Mouse (Mus musculus) embryonic facial prominence, embryonic 11.5 days (tissue): ENCODE measurements at regions not wholly inside any gene's neighbourhood (a gene's known extent, or its start where the extent isn't known, plus 50 kb on each side); places are given as distances from the start of the nearest gene placed in this dataset.

Experiments used
- ATAC-seq: fragments of 200-750 bp; cut with Nextera tagmentation; replicated peaks from 2 replicates; pipeline ENCODE4 v1.8.0; 2017; ENCODE audit warnings: low read depth; ENCODE audit not compliant: insufficient number of reproducible peaks, low FRiP score, low TSS enrichment
- DNase-seq: peaks from one replicate; pipeline ENCODE4 v3.0.0-alpha.2; 2015; ENCODE audit warnings: low spot score
- H3K27ac ChIP-seq: fragments of 300-500 bp; sonication (generic); replicated peaks from 2 replicates; pipeline ENCODE4 v1.5.1; 2014; ENCODE audit warnings: mild to moderate bottlenecking, low read depth, low read length, control low read depth
- H3K27me3 ChIP-seq: fragments of 300-500 bp; sonication (generic); 2 replicates; pipeline ENCODE4 v1.6.1; 2014; ENCODE audit warnings: mild to moderate bottlenecking, low read length, moderate library complexity, mixed read lengths; ENCODE audit not compliant: control insufficient read depth, insufficient read depth
- H3K36me3 ChIP-seq: fragments of 300-500 bp; sonication (generic); replicated peaks from 2 replicates; pipeline ENCODE4 v1.6.1; 2014; ENCODE audit warnings: low read depth, mild to moderate bottlenecking, low read length, moderate library complexity, mixed read lengths; ENCODE audit not compliant: control insufficient read depth, insufficient read depth
- H3K4me1 ChIP-seq: fragments of 300-500 bp; sonication (generic); 2 replicates; pipeline ENCODE4 v1.6.1; 2014; ENCODE audit warnings: low read length, mixed read lengths; ENCODE audit not compliant: control insufficient read depth, insufficient read depth
- H3K4me2 ChIP-seq: fragments of 300-500 bp; sonication (generic); 2 replicates; pipeline ENCODE4 v1.6.1; 2014; ENCODE audit warnings: low read depth, mild to moderate bottlenecking, control low read depth, low read length, moderate library complexity
- H3K4me3 ChIP-seq: fragments of 300-500 bp; sonication (generic); 2 replicates; pipeline ENCODE4 v1.5.1; 2014; ENCODE audit warnings: low read depth, low read length, control low read depth
- H3K9ac ChIP-seq: fragments of 300-500 bp; sonication (generic); replicated peaks from 2 replicates; pipeline ENCODE4 v1.6.1; 2014; ENCODE audit warnings: mild to moderate bottlenecking, control low read depth, low read length
- H3K9me3 ChIP-seq: fragments of 300-500 bp; sonication (generic); replicated peaks from 2 replicates; pipeline ENCODE4 v1.6.1; 2016; ENCODE audit warnings: mild to moderate bottlenecking, low read length, inconsistent platforms, mixed read lengths; ENCODE audit not compliant: control insufficient read depth
- WGBS: fragments of 180-500 bp; shearing (Covaris S2); extraction: QIAGEN DNeasy Blood & Tissue Kit; methylation state at CpG from one replicate; pipeline ENCODE4 v1.1.7; 2014; 5-methylcytosine and 5-hydroxymethylcytosine counted together

- Histone ChIP-seq H3K27me3 (no peaks in the 10 kb centered on the region), H3K36me3 (no peaks in the 10 kb centered on the region), H3K9ac (no peak overlapping the region), H3K27ac (no peak overlapping the region), H3K4me3 (no peak overlapping the region), H3K4me1 (no peaks in the 10 kb centered on the region), H3K9me3 (no peaks in the 10 kb centered on the region), H3K4me2 (no peak overlapping the region)
- 25% methylated on average over 3 of the region's 3 CpGs for WGBS
- ATAC-seq (no peak), DNase-seq (peak; percentile 21)
Observed at GRCm38 (mm10) chr16:71717207-71717606, 590.9 kb upstream of the Robo1 start.

GRCm38 (mm10) chr16:71724898-71725297 lies 583.2 kb upstream of the Robo1 start:
- ATAC-seq (no peak), DNase-seq (no peak)
- Histone ChIP-seq H3K9ac (no peak overlapping the region), H3K4me3 (no peak overlapping the region), H3K27ac (no peak overlapping the region), H3K27me3 (no peaks in the 10 kb centered on the region), H3K4me2 (no peak overlapping the region), H3K36me3 (no peaks in the 10 kb centered on the region), H3K9me3 (no peaks in the 10 kb centered on the region), H3K4me1 (no peaks in the 10 kb centered on the region)
- WGBS: 80% methylated on average over 2 of the region's 2 CpGs

GRCm38 (mm10) chr16:71737941-71738340 lies 570.2 kb upstream of the Robo1 start:
- Histone ChIP-seq H3K36me3 (no peaks in the 10 kb centered on the region), H3K27me3 (no peaks in the 10 kb centered on the region), H3K27ac (no peak overlapping the region), H3K9me3 (no peaks in the 10 kb centered on the region), H3K4me3 (no peak overlapping the region), H3K4me2 (no peak overlapping the region), H3K9ac (no peak overlapping the region), H3K4me1 (no peaks in the 10 kb centered on the region)
- DNase-seq: no peak
- no peak for ATAC-seq
- 87% methylated on average over 2 of the region's 2 CpGs for WGBS

GRCm38 (mm10) chr16:71739104-71739503 lies 569.0 kb upstream of the Robo1 start:
- WGBS: 90% methylated on average over 5 of the region's 5 CpGs
- no peaks in the 10 kb centered on the region for H3K9me3 ChIP-seq
- no peaks in the 10 kb centered on the region for H3K4me1 ChIP-seq
- ATAC-seq (no peak), DNase-seq (no peak)
- no peaks in the 10 kb centered on the region for H3K27me3 ChIP-seq
- no peak overlapping the region for H3K4me2 ChIP-seq
- H3K9ac ChIP-seq: no peak overlapping the region
- H3K4me3 ChIP-seq: no peak overlapping the region
- no peaks in the 10 kb centered on the region for H3K36me3 ChIP-seq
- no peak overlapping the region for H3K27ac ChIP-seq

GRCm38 (mm10) chr16:71780945-71781344 lies 527.2 kb upstream of the Robo1 start:
- DNase-seq (no peak), ATAC-seq (no peak)
- Histone ChIP-seq H3K9me3 (no peaks in the 10 kb centered on the region), H3K4me1 (no peaks in the 10 kb centered on the region), H3K9ac (no peak overlapping the region), H3K36me3 (no peaks in the 10 kb centered on the region), H3K27me3 (no peaks in the 10 kb centered on the region), H3K4me2 (no peak overlapping the region), H3K4me3 (no peak overlapping the region), H3K27ac (no peak overlapping the region)

- Histone ChIP-seq H3K4me2 (no peak overlapping the region), H3K27me3 (no peaks in the 10 kb centered on the region), H3K9ac (no peak overlapping the region), H3K27ac (no peak overlapping the region), H3K4me1 (no peaks in the 10 kb centered on the region), H3K4me3 (no peak overlapping the region), H3K9me3 (no peaks in the 10 kb centered on the region), H3K36me3 (no peaks in the 10 kb centered on the region)
- DNase-seq: no peak
- no peak for ATAC-seq
- 91% methylated on average over 5 of the region's 5 CpGs for WGBS
Observed at GRCm38 (mm10) chr16:71812840-71813239, 495.3 kb upstream of the Robo1 start.

GRCm38 (mm10) chr16:71835325-71835724 lies 472.8 kb upstream of the Robo1 start:
- H3K4me1 ChIP-seq: no peaks in the 10 kb centered on the region
- WGBS: 90% methylated on average over 2 of the region's 2 CpGs
- DNase-seq (no peak), ATAC-seq (no peak)
- H3K4me3 ChIP-seq: no peak overlapping the region
- no peaks in the 10 kb centered on the region for H3K36me3 ChIP-seq
- no peak overlapping the region for H3K9ac ChIP-seq
- H3K27me3 ChIP-seq: no peaks in the 10 kb centered on the region
- H3K4me2 ChIP-seq: no peak overlapping the region
- no peak overlapping the region for H3K27ac ChIP-seq
- H3K9me3 ChIP-seq: no peaks in the 10 kb centered on the region

GRCm38 (mm10) chr16:71850097-71850496 lies 458.0 kb upstream of the Robo1 start:
- 86% methylated on average over 3 of the region's 3 CpGs for WGBS
- H3K9me3 ChIP-seq: no peaks in the 10 kb centered on the region
- no peaks in the 10 kb centered on the region for H3K4me1 ChIP-seq
- H3K9ac ChIP-seq: no peak overlapping the region
- DNase-seq (no peak), ATAC-seq (0 out of 2 replicates have a peak, but pooled peaks have one; percentile 34)
- H3K27ac ChIP-seq: no peak overlapping the region
- no peaks in the 10 kb centered on the region for H3K27me3 ChIP-seq
- no peaks in the 10 kb centered on the region for H3K36me3 ChIP-seq
- H3K4me3 ChIP-seq: no peak overlapping the region
- no peak overlapping the region for H3K4me2 ChIP-seq
